Mouse (Mus musculus): ENCODE measurements around the gene Kcnab1.

GRCm38 (mm10) chr3:65213725-65214124 is 104.5 kb downstream of the Kcnab1 start:
- no peak for TF ChIP-seq CTCF (conservative IDR thresholded peaks at IDR 0.05 in 1 of 2, IDR thresholded peaks at IDR 0.05 in 1 of 2; ENCODE audit: low read depth in 2 of 2, low read length in 2 of 2)
- no peak for TF ChIP-seq ZNF384 (IDR thresholded peaks at IDR 0.05; ENCODE audit: low read depth, low read length)
- no peak for TF ChIP-seq POLR2A (IDR thresholded peaks at IDR 0.05; ENCODE audit: low read depth, low read length)
- no peak for TF ChIP-seq KAT2A (IDR thresholded peaks at IDR 0.05; ENCODE audit: insufficient replicate concordance, low read length)
- TF ChIP-seq PAX5 (IDR thresholded peaks at IDR 0.05; ENCODE audit: low read length) = no peak
